Mouse (Mus musculus) limb, embryonic 14.5 days (tissue): ENCODE results near the gene H2-DMb2. TPM values are rescaled to one million over a fixed set of nuclear protein-coding genes. Genes with fewer than 3 reads are reported as not detected.

Experiments used
- ATAC-seq: fragments of 200-750 bp; cut with Nextera tagmentation; 2 replicates; pipeline ENCODE4 v1.8.0; 2017; ENCODE audit warnings: low read depth, moderate number of reproducible peaks, moderate TSS enrichment; ENCODE audit not compliant: low FRiP score
- DNase-seq: peaks from one replicate; pipeline ENCODE4 v3.0.0-alpha.2; 2015; ENCODE audit warnings: low spot score
- H3K27ac ChIP-seq: fragments of 300-500 bp; sonication (generic); replicated peaks from 2 replicates; pipeline ENCODE4 v1.5.1; 2014; ENCODE audit warnings: low read depth, mild to moderate bottlenecking, low read length, moderate library complexity, mixed read lengths
- H3K27me3 ChIP-seq: fragments of 300-500 bp; sonication (generic); 2 replicates; pipeline ENCODE4 v1.6.1; 2014; ENCODE audit warnings: low read length, mixed read lengths; ENCODE audit not compliant: control insufficient read depth, insufficient read depth
- H3K36me3 ChIP-seq: fragments of 300-500 bp; sonication (generic); 2 replicates; pipeline ENCODE4 v1.6.1; 2014; ENCODE audit warnings: mild to moderate bottlenecking, low read length, moderate library complexity, mixed read lengths; ENCODE audit not compliant: control insufficient read depth, insufficient read depth
- H3K4me1 ChIP-seq: fragments of 300-500 bp; sonication (generic); 2 replicates; pipeline ENCODE4 v1.6.1; 2014; ENCODE audit warnings: antibody characterized with exemption, low read length, mixed read lengths; ENCODE audit not compliant: control insufficient read depth, insufficient read depth
- H3K4me2 ChIP-seq: fragments of 300-500 bp; sonication (generic); replicated peaks from 2 replicates; pipeline ENCODE4 v1.6.1; 2014; ENCODE audit warnings: low read depth, mild to moderate bottlenecking, low read length, moderate library complexity; ENCODE audit not compliant: severe bottlenecking
- H3K4me3 ChIP-seq: fragments of 300-500 bp; sonication (generic); replicated peaks from 2 replicates; pipeline ENCODE4 v1.5.1; 2014; ENCODE audit warnings: low read length
- H3K9ac ChIP-seq: fragments of 300-500 bp; sonication (generic); 2 replicates; pipeline ENCODE4 v1.6.1; 2014; ENCODE audit warnings: mild to moderate bottlenecking, low read depth, low read length, moderate library complexity; ENCODE audit not compliant: severe bottlenecking
- H3K9me3 ChIP-seq: fragments of 300-500 bp; sonication (generic); 2 replicates; pipeline ENCODE4 v1.6.1; 2016; ENCODE audit warnings: low read length; ENCODE audit not compliant: control insufficient read depth
- POLR2A ChIP-seq: fragments of 200-500 bp; IDR thresholded peaks from 2 replicates; pipeline ENCODE4 v1.8.0; 2012; ENCODE audit warnings: inconsistent platforms, mild to moderate bottlenecking, moderate library complexity, borderline replicate concordance; ENCODE audit not compliant: insufficient read depth, insufficient read length; ENCODE audit errors: extremely low read depth
- WGBS: fragments of 180-500 bp; shearing (Covaris S2); extraction: QIAGEN DNeasy Blood & Tissue Kit; methylation state at CpG from one replicate; pipeline ENCODE4 v1.1.7; 2014; 5-methylcytosine and 5-hydroxymethylcytosine counted together
- polyA plus RNA-seq, 2 experiments: library from polyadenylated mRNA; depleted of rRNA in 1 of 2; stranded (reverse) in 1 of 2; unstranded in 1 of 2; fragments of >200 nt; fragmentation: Nextera tagmentation in 1 of 2; extraction: Ambion mirVana in 1 of 2; gene quantifications; 2 replicates each; pipeline versions ENCODE4 v1.2.1 to v1.2.3; 2012 to 2014

H2-DMb2 gene
- polyA plus RNA-seq, 2 experiments, result 0.23 to 0.31 TPM

DNA sequence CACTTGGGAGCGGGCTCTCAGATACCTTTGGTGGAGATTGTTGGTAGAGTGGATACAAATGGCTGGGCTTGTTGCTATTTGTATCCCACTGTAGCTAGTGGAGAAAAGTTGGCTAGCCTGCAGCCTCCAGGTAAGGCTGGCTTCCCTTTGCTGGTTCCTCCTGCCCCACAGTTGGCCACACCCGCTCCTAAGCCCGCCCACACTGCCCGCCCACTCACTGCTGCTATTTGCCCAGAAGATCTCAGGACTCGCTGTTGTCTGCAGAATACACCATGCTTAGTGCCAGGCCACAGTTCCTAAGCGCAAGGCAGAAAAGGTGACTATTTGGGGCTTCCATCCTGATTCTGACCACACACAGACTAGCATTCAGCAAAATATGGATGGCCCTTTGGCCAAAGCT, 15.6 kb upstream of the H2-DMb2 start:
- Histone ChIP-seq H3K27me3 (no peaks in the 10 kb centered on the region), H3K36me3 (no peaks in the 10 kb centered on the region), H3K27ac (no peak overlapping the region), H3K4me1 (peaks cover 19% of the 10 kb centered on the region), H3K9ac (no peak overlapping the region), H3K4me3 (no peak overlapping the region), H3K9me3 (no peaks in the 10 kb centered on the region), H3K4me2 (no peak overlapping the region)
- no peak for ATAC-seq
- DNase-seq, result no peak
- no peak for TF ChIP-seq POLR2A
- WGBS, result 24% methylated on average over 6 of the region's 6 CpGs

DNA sequence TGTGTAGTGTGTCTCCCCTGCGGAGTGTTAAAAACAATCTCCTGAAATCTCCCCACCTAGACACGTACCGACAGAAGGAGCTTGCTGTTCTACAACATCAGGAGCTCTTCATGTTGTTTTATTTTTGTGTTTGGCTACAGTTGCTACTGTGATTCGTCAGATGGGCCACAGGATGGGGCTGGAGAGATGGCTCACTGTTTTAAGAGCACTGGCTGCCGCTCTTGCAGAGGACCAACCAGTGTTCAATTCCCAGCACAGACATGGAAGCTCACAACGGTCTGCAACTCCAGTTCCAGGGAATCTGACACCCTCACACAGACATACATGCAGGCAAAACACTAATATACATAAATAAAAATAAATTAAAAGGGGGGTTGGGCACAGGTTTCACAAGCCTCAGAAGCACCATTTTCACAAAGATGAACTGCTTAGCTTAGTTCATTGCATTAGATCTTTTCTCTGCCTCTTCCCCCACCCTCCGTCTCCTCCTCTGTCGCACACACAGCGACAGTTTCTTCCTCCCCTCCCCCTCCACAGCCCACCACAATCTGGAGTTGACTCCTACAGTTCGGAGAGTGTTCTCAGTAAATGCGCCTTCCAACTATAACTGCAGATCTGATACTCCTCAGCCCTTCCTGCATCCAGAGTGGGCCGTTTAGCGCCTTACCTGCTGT, 14.7 kb upstream of the H2-DMb2 start:
- ATAC-seq, result no peak
- 21% methylated on average over 13 of the region's 13 CpGs for WGBS
- Histone ChIP-seq H3K4me1 (peaks cover 19% of the 10 kb centered on the region), H3K4me2 (peak overlapping the region; percentile 25), H3K9me3 (no peaks in the 10 kb centered on the region), H3K4me3 (0 out of 2 replicates have a peak overlapping the region, but pooled peaks have one; percentile 2), H3K27me3 (no peaks in the 10 kb centered on the region), H3K9ac (peak overlapping the region; percentile 12; the same call in 1 of the 2 replicates), H3K27ac (0 out of 2 replicates have a peak overlapping the region, but pooled peaks have one; percentile 20), H3K36me3 (no peaks in the 10 kb centered on the region)
- no peak for TF ChIP-seq POLR2A
- no peak for DNase-seq

DNA sequence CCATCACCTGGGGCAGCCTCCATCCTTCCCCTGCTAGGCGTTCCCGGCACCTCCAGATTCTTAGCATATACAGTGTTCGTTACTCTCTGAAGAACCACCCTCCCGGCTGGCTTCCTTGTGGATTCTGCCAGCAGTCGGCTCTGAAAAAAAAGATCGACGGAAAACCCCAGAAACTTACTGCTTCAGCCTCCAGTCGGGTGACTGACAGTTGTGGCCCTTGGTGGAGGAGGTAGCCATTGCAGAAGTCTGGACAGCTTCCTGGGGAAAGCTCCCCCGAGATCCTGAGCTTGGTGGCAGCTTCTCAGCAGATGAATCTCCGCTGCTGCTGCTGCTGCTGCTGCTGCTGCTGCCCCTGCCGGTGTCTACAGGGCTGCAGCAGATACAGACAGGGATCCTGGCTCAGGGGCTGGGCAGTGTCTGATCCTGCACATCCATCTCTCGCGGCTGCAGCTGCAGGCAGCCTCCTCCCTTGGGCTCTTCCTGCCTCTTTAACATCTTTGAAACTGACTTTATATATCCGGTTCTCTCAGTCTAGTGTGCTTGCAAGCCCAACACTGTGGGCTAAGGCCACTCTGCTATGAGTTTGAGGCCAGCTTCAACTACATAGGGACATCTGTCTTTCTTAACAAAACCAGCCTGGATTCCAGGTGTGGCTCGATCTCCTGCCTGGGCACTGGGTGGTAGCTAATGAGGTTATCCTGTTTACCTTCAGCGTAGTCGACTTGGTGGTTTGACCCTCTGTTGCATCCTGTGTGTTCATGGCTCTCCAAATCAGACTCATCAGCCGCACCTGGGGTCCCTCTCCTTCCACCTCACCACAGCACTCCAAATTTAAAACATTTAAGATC, 13.9 kb upstream of the H2-DMb2 start:
- Histone ChIP-seq H3K9me3 (no peaks in the 10 kb centered on the region), H3K27ac (0 out of 2 replicates have a peak overlapping the region, but pooled peaks have one; percentile 20), H3K4me2 (peak overlapping the region; percentile 25), H3K36me3 (no peaks in the 10 kb centered on the region), H3K4me3 (0 out of 2 replicates have a peak overlapping the region, but pooled peaks have one; percentile 2), H3K27me3 (no peaks in the 10 kb centered on the region), H3K9ac (peak overlapping the region; percentile 12; the same call in 1 of the 2 replicates), H3K4me1 (peaks cover 16% of the 10 kb centered on the region)
- 14% methylated on average over 18 of the region's 18 CpGs for WGBS
- TF ChIP-seq POLR2A, result no peak
- ATAC-seq (peak; percentile 17; the same call in 1 of the 2 replicates), DNase-seq (no peak)

DNA sequence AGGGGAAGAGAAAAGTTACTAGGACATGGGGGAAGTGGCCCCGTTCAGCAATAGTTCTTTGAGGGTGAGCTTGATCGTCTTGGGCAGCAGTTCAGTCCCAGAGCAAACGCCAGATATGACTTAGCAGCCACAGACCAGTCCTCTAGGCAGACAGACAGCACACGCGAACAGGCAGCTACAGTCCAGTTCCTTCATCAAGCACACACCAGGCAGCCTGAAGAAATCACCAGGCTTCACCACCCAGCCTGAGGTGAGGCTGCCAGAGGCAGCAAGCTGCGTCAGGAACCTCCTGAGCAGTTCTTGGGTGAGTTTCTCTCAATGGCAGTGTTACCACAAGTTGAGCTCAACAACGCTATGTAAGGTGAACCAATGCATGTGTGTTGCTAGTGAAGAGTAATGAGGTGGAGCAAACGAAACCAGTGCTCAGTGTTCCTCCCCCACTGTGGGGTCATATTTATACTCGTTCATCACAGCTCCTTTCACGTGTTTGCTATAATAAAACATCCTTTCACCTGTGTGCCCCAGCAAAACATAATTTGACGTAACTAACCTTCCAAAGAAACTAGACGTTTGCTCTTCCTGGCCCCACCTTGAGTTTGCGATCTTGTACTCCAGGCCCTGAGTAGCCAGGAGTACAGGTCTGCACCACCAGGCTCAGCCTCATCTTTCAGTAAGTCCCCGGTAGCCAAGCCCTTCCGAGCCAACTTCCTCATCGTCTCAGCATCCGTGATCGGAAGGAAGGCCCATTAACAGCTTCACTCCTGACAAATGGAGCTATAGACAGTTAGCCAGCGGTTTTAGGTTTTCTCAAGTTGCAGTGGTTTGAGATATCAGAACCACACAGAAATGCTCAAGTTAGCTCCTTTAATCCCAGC, 12.8 kb upstream of the H2-DMb2 start:
- 73% methylated on average over 19 of the region's 19 CpGs for WGBS
- Histone ChIP-seq H3K4me1 (peaks cover 16% of the 10 kb centered on the region), H3K9me3 (no peaks in the 10 kb centered on the region), H3K4me3 (no peak overlapping the region), H3K36me3 (no peaks in the 10 kb centered on the region), H3K27ac (no peak overlapping the region), H3K27me3 (no peaks in the 10 kb centered on the region), H3K4me2 (no peak overlapping the region), H3K9ac (no peak overlapping the region)
- ATAC-seq, result no peak
- DNase-seq, result no peak
- TF ChIP-seq POLR2A, result no peak

DNA sequence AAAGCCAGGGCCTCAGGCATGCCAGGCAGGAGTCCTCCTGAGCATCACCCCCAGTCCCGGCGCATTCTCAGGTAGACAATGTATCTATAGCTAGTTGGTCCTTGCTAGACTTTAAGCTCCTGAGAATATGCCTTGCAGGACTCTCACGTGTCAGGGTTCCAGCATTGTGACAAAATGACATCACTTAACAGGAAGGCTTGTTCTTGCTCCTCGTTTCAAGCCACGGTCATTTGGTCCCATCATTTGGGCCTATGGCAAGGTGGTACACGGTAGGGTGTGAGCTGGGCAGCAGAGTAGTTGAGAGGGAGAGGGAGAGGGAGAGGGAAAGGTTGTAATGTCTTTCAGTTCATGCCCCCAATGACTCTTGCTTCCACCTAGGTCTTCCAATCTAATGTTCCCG, 11.2 kb upstream of the H2-DMb2 start:
- 84% methylated on average over 7 of the region's 7 CpGs for WGBS
- ATAC-seq (no peak), DNase-seq (no peak)
- no peak overlapping the region for H3K27ac ChIP-seq
- no peaks in the 10 kb centered on the region for H3K36me3 ChIP-seq
- no peaks in the 10 kb centered on the region for H3K9me3 ChIP-seq
- no peak overlapping the region for H3K4me2 ChIP-seq
- no peak for TF ChIP-seq POLR2A
- H3K27me3 ChIP-seq, result no peaks in the 10 kb centered on the region
- H3K4me1 ChIP-seq, result peaks cover 14% of the 10 kb centered on the region
- no peak overlapping the region for H3K4me3 ChIP-seq
- no peak overlapping the region for H3K9ac ChIP-seq
